Mouse (Mus musculus): ENCODE results near the gene Radil. TPM values are rescaled to one million over a fixed set of nuclear protein-coding genes. Genes with fewer than 3 reads are reported as not detected.

Radil gene
- polyA plus RNA-seq, 1 experiment, result not detected

GRCm38 (mm10) chr5:142521195-142521866, 29.6 kb downstream of the Radil start:
- Histone ChIP-seq H3K27ac (ENCODE audit: insufficient read depth, low read depth, low read length) (no peak overlapping the region), H3K4me1 (ENCODE audit: control insufficient read depth, insufficient read depth, low read length) (peaks cover 21% of the 10 kb centered on the region), H3K4me3 (ENCODE audit: insufficient read depth, low read depth, low read length) (no peak overlapping the region)
- TF ChIP-seq POLR2A (IDR thresholded peaks at IDR 0.05; ENCODE audit: insufficient read depth, low read depth, low read length) (no peak), CTCF (IDR thresholded peaks at IDR 0.05; ENCODE audit: insufficient read depth, low read depth, low read length) (no peak)
- 85% methylated on average over 11 of the region's 11 CpGs for WGBS

- H3K27ac ChIP-seq (ENCODE audit: insufficient read depth, low read depth, low read length), result no peak overlapping the region
- TF ChIP-seq CTCF (IDR thresholded peaks at IDR 0.05; ENCODE audit: insufficient read depth, low read depth, low read length) (no peak), POLR2A (IDR thresholded peaks at IDR 0.05; ENCODE audit: insufficient read depth, low read depth, low read length) (no peak)
- WGBS, result 89% methylated on average over 4 of the region's 4 CpGs
Observed at GRCm38 (mm10) chr5:142520360-142520759, 30.5 kb downstream of the Radil start.

GRCm38 (mm10) chr5:142518973-142519372, 31.9 kb downstream of the Radil start:
- 56% methylated on average over 6 of the region's 6 CpGs for WGBS
- Histone ChIP-seq H3K4me3 (ENCODE audit: insufficient read depth, low read depth, low read length) (no peak overlapping the region), H3K4me1 (ENCODE audit: control insufficient read depth, insufficient read depth, low read length) (peaks cover 23% of the 10 kb centered on the region), H3K27ac (ENCODE audit: insufficient read depth, low read depth, low read length) (no peak overlapping the region)
- TF ChIP-seq CTCF (IDR thresholded peaks at IDR 0.05; ENCODE audit: insufficient read depth, low read depth, low read length) (no peak), POLR2A (IDR thresholded peaks at IDR 0.05; ENCODE audit: insufficient read depth, low read depth, low read length) (no peak)

More at GRCm38 (mm10) chr5:142520360-142520759, 30.5 kb downstream of the Radil start:
- H3K4me3 ChIP-seq (ENCODE audit: insufficient read depth, low read depth, low read length), result no peak overlapping the region
- H3K4me1 ChIP-seq (ENCODE audit: control insufficient read depth, insufficient read depth, low read length), result peaks cover 23% of the 10 kb centered on the region

GRCm38 (mm10) chr5:142512112-142512511, 38.8 kb downstream of the Radil start:
- Histone ChIP-seq H3K4me1 (ENCODE audit: control insufficient read depth, insufficient read depth, low read length) (peaks cover 31% of the 10 kb centered on the region), H3K27ac (ENCODE audit: insufficient read depth, low read depth, low read length) (no peak overlapping the region), H3K4me3 (ENCODE audit: insufficient read depth, low read depth, low read length) (no peak overlapping the region)
- WGBS, result 59% methylated on average over 4 of the region's 4 CpGs
- no peak for TF ChIP-seq POLR2A (IDR thresholded peaks at IDR 0.05; ENCODE audit: insufficient read depth, low read depth, low read length)
- TF ChIP-seq CTCF (IDR thresholded peaks at IDR 0.05; ENCODE audit: insufficient read depth, low read depth, low read length), result no peak

- WGBS, result 70% methylated on average over 7 of the region's 7 CpGs
- Histone ChIP-seq H3K4me1 (ENCODE audit: control insufficient read depth, insufficient read depth, low read length) (peaks cover 23% of the 10 kb centered on the region), H3K27ac (ENCODE audit: insufficient read depth, low read depth, low read length) (no peak overlapping the region), H3K4me3 (ENCODE audit: insufficient read depth, low read depth, low read length) (no peak overlapping the region)
- TF ChIP-seq POLR2A (IDR thresholded peaks at IDR 0.05; ENCODE audit: insufficient read depth, low read depth, low read length) (no peak), CTCF (IDR thresholded peaks at IDR 0.05; ENCODE audit: insufficient read depth, low read depth, low read length) (no peak)
Observed at GRCm38 (mm10) chr5:142510061-142510414, 40.9 kb downstream of the Radil start.

GRCm38 (mm10) chr5:142509141-142510060, 41.5 kb downstream of the Radil start:
- peaks cover 23% of the 10 kb centered on the region for H3K4me1 ChIP-seq (ENCODE audit: control insufficient read depth, insufficient read depth, low read length)
- peak overlapping the region; percentile 2 for H3K4me3 ChIP-seq (ENCODE audit: insufficient read depth, low read depth, low read length)
- WGBS, result 22% methylated on average over 15 of the region's 15 CpGs
- no peak for TF ChIP-seq CTCF (IDR thresholded peaks at IDR 0.05; ENCODE audit: insufficient read depth, low read depth, low read length)
- 0 out of 2 replicates have a peak, but pooled peaks have one; percentile 9 for TF ChIP-seq POLR2A (IDR thresholded peaks at IDR 0.05; ENCODE audit: insufficient read depth, low read depth, low read length)
- 0 out of 2 replicates have a peak overlapping the region, but pooled peaks have one; percentile 10 for H3K27ac ChIP-seq (ENCODE audit: insufficient read depth, low read depth, low read length)

- peaks cover 27% of the 10 kb centered on the region for H3K4me1 ChIP-seq (ENCODE audit: control insufficient read depth, insufficient read depth, low read length)
- no peak overlapping the region for H3K4me3 ChIP-seq (ENCODE audit: insufficient read depth, low read depth, low read length)
- 82% methylated on average over 3 of the region's 3 CpGs for WGBS
- no peak overlapping the region for H3K27ac ChIP-seq (ENCODE audit: insufficient read depth, low read depth, low read length)
- TF ChIP-seq CTCF (IDR thresholded peaks at IDR 0.05; ENCODE audit: insufficient read depth, low read depth, low read length) (no peak), POLR2A (IDR thresholded peaks at IDR 0.05; ENCODE audit: insufficient read depth, low read depth, low read length) (no peak)
Observed at GRCm38 (mm10) chr5:142505695-142506423, 45.0 kb downstream of the Radil start.

GRCm38 (mm10) chr5:142504175-142504574, 46.7 kb downstream of the Radil start:
- no peak overlapping the region for H3K4me3 ChIP-seq (ENCODE audit: insufficient read depth, low read depth, low read length)
- no peak overlapping the region for H3K27ac ChIP-seq (ENCODE audit: insufficient read depth, low read depth, low read length)
- no peak for TF ChIP-seq CTCF (IDR thresholded peaks at IDR 0.05; ENCODE audit: insufficient read depth, low read depth, low read length)
- no peak for TF ChIP-seq POLR2A (IDR thresholded peaks at IDR 0.05; ENCODE audit: insufficient read depth, low read depth, low read length)
- H3K4me1 ChIP-seq (ENCODE audit: control insufficient read depth, insufficient read depth, low read length), result peaks cover 28% of the 10 kb centered on the region
- 47% methylated on average over 3 of the region's 3 CpGs for WGBS

Measured in olfactory bulb, adult 2 months (tissue).